Mouse (Mus musculus) heart, adult 9 months (tissue): Measurements from ENCODE around the gene C8a.

Experiments
- DNase-seq, 2 experiments: peaks; one replicate each; pipeline ENCODE4 v3.0.0; 2022; ENCODE audit warnings: low spot score in 2 of 2

C8a gene

GRCm38 (mm10) chr4:104842204-104842603, 34.0 kb downstream of the C8a start:
- no peak for DNase-seq

GRCm38 (mm10) chr4:104838342-104838741, 37.9 kb downstream of the C8a start:
- no peak for DNase-seq

- DNase-seq, result no peak
Observed at GRCm38 (mm10) chr4:104835096-104835495, 41.1 kb downstream of the C8a start.

- DNase-seq, result no peak
Observed at GRCm38 (mm10) chr4:104828939-104829338, 47.3 kb downstream of the C8a start.

- DNase-seq, result no peak
Observed at GRCm38 (mm10) chr4:104824381-104825077, 51.7 kb downstream of the C8a start.

- no peak for DNase-seq
Observed at GRCm38 (mm10) chr4:104823597-104824101, 52.5 kb downstream of the C8a start.

GRCm38 (mm10) chr4:104819891-104820290, 56.3 kb downstream of the C8a start:
- no peak for DNase-seq

GRCm38 (mm10) chr4:104818986-104819385, 57.2 kb downstream of the C8a start:
- DNase-seq, result no peak

- no peak for DNase-seq
Observed at GRCm38 (mm10) chr4:104817509-104817908, 58.7 kb downstream of the C8a start.

GRCm38 (mm10) chr4:104816519-104817232, 59.5 kb downstream of the C8a start:
- no peak for DNase-seq

GRCm38 (mm10) chr4:104813617-104814016, 62.6 kb downstream of the C8a start:
- DNase-seq, result no peak

GRCm38 (mm10) chr4:104810710-104811286, 65.4 kb downstream of the C8a start:
- no peak for DNase-seq

- no peak for DNase-seq
Observed at GRCm38 (mm10) chr4:104805414-104806257, 70.6 kb downstream of the C8a start.

- no peak for DNase-seq
Observed at GRCm38 (mm10) chr4:104804100-104804499, 72.1 kb downstream of the C8a start.

- DNase-seq, result no peak
Observed at GRCm38 (mm10) chr4:104801625-104802024, 74.6 kb downstream of the C8a start.

- DNase-seq, result no peak
Observed at GRCm38 (mm10) chr4:104798951-104799350, 77.2 kb downstream of the C8a start.

GRCm38 (mm10) chr4:104792111-104792510, 84.1 kb downstream of the C8a start:
- no peak for DNase-seq

GRCm38 (mm10) chr4:104782346-104782745, 93.9 kb downstream of the C8a start:
- DNase-seq, result no peak

- no peak for DNase-seq
Observed at GRCm38 (mm10) chr4:104781441-104781840, 94.8 kb downstream of the C8a start.

- no peak for DNase-seq
Observed at GRCm38 (mm10) chr4:104779460-104779859, 96.7 kb downstream of the C8a start.

GRCm38 (mm10) chr4:104775601-104776000, 100.6 kb downstream of the C8a start:
- DNase-seq, result no peak

GRCm38 (mm10) chr4:104770331-104770730, 105.9 kb downstream of the C8a start:
- no peak for DNase-seq
